Mouse (Mus musculus): ENCODE data around the gene Lin7a.

Gene Lin7a

GRCm38 (mm10) chr10:107271321-107272130, at the start of gene Lin7a:
Lin7a (plus strand) TSS chr10:107271686.
- no peak for DNase-seq

GRCm38 (mm10) chr10:107221726-107222125, 49.8 kb upstream of the Lin7a start:
- DNase-seq, result no peak

GRCm38 (mm10) chr10:107222406-107223185, 48.9 kb upstream of the Lin7a start:
- DNase-seq, result no peak

DNA sequence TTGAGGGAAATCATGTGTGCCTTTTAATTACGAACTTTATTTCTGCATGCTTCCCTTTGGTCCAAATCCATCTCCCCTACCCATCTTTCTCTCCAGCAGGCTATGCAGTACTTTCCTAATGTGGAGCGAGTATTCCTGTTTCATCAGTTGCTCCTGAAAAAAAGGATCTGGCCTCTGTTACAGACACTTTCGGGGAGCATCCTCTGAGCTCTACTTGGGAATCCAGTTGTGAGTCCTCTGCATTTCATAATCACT, 48.4 kb upstream of the Lin7a start:
- DNase-seq, result no peak

DNA sequence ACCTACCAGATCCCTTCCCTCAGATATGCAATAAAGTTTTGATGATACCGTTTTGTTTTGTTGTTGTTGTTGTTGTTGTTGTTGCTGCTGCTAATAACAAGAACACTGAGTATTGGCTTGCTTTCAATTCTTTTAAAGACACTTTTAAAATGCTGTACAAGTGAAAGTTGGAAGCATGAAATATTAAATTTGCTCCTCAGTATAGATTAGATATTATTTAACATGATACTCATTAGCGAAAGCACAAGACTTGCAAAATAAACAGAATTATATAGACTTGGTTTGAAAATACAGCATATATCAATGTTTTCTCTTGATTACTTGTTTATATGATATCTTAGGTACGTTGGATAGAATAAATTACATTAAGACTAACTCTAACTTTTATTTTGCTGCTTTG, 47.7 kb upstream of the Lin7a start:
- DNase-seq, result no peak

GRCm38 (mm10) chr10:107224596-107225330, 46.7 kb upstream of the Lin7a start:
- no peak for DNase-seq

GRCm38 (mm10) chr10:107225331-107225835, 46.1 kb upstream of the Lin7a start:
- no peak for DNase-seq

- DNase-seq, result no peak
These were observed 45.6 kb upstream of the Lin7a start for GRCm38 (mm10) chr10:107225871-107226270.

DNA sequence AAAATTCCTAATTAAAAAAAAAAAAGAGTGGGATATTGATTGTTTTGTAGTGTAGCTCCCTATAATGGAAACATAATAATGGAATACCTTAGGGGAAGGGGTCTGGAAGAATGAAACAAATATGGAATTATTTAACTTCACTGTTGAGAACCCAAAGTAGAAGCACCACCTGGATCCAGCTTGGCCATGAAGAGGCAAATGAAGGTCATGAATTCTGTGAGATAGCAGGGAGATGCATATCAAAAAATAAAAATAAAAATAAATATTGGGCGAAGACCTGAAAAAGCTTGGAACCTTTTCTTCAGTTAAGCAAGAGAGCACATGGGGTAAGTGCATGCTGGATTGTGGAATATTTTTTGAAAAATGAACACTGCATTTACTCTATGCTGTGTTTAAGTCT, 43.6 kb upstream of the Lin7a start:
- no peak for DNase-seq

GRCm38 (mm10) chr10:107228776-107229175, 42.7 kb upstream of the Lin7a start:
- no peak for DNase-seq

DNA sequence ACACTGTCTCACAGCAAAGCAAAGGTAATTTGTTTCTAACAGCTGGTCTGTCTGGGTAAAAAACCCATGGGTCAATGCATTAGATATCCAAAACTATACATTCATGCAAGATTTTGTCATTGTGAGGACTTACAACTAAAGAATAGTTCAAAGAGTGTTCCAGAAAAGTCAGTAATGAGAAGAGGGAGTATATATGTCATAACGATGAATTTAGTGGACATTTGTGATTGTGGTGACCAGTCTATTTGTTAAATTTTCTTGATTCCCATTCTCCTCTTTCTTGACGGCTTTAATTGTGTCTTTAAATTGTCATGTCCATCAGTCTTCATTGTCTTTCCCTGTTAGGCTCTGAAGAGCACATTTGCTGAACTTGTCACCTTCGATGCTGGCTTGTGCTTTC, 42.1 kb upstream of the Lin7a start:
- DNase-seq, result no peak

DNA sequence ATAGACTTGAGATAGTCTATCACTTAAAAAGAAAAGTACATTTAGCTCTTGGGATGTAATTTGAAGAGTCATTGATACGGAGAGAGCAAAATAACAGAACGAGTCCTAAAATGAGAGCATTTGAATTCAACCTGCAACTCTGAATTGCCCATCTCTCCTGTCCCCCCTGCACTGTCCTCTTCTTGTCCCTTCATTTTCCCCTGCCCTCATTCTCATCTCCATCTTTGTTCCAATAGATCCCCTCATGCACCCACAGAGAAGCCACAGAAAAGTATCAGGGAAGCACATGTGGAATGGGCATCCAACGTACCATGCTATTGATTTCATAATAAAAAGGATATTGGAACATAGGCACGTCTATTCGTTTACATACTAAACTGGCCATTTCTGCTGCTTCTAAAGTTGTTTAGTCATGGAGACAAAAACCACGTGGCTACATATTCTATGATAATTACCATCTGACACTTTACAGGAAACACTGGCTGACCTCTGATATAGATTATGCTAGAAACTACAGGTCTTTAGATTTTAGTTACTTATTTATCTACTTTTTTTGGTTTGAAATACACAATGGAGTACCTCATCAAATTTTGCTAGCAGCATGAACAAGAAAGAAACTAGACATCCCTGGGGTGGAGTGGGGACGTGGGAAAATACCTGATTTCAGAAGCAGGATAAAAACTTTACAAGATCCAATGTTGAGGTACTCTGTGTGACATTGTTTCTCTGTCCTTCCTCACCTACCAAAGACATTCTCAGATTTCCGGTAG, 41.2 kb upstream of the Lin7a start:
- no peak for DNase-seq

- no peak for DNase-seq
These were observed 40.7 kb upstream of the Lin7a start for GRCm38 (mm10) chr10:107230851-107231130.

DNA sequence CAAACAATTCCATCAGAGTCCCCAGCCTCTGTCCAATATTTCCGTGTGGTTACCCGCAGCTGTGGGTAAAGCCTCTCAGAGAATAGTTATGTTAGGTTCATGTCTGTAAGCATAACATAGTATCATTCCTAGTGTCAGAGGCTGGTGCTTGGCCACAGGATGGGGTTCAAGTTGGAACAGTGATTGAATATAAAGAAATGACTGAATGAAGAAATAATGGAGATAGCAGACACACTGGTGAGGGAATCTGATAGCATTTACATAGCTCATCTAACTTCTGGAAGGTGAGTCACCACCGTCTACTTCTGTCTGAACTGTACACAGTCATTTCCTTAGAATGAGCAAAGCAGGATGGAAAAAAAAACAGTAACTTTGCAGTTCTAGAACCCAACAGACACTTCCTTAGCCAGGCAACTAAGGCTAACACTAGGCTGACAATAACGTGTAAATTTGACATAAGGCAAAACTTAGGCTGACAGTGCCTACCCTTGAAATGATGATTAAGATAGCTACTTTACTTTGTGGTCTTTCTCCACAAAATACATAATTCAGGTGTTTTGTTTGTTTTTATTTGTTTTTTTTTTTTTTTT, 40.0 kb upstream of the Lin7a start:
- DNase-seq, result no peak

- DNase-seq, result no peak
These were observed 38.9 kb upstream of the Lin7a start for GRCm38 (mm10) chr10:107232491-107233110.

GRCm38 (mm10) chr10:107233221-107233620, 38.3 kb upstream of the Lin7a start:
- DNase-seq, result no peak

DNA sequence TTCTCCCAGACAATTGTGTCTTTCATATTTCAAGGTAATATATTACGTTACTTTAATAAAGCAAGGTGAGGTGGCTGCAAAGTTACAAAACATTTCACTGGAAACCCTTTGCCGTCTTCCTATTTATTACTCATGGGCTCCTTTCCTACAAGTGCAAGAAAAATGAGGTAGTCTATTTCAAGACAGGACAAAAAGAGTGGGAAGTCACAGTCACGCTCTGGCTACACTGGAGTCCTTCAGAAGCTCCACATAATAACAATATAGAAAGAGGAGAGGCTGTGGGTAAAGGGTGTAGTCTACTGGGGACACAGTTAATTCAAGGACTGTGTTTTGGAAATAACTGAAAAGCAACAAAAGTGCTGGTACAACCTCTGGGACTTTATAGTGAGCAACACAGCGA, 37.7 kb upstream of the Lin7a start:
- DNase-seq, result no peak

- no peak for DNase-seq
These were observed 36.8 kb upstream of the Lin7a start for GRCm38 (mm10) chr10:107234421-107235400.

GRCm38 (mm10) chr10:107235496-107235895, 36.0 kb upstream of the Lin7a start:
- no peak for DNase-seq

- DNase-seq, result no peak
These were observed 35.3 kb upstream of the Lin7a start for GRCm38 (mm10) chr10:107236211-107236610.

DNA sequence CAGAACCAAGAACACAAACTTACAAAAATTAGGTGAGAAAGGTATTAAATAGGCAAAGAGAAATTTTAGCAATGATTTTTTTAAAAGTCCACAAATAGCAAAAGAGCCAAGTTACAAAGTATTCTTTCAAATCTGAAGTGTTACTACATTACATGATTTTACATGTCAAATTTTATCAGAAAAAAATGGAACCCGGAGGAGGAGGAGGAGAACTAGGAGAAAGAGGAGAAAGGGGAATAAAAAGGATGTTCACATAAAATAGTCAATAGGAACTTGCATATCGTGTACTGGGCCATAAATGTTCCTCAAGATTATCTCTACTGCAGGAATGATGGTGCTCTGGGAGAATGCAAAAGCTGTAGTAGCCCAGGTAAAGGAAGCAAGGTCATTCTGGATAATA, 34.4 kb upstream of the Lin7a start:
- no peak for DNase-seq
